Mouse (Mus musculus) hindbrain, embryonic 16.5 days (tissue): ENCODE results near the gene Mfsd8. TPM values are rescaled to one million over a fixed set of nuclear protein-coding genes. Genes with fewer than 3 reads are reported as not detected.

Source experiments
- ATAC-seq: fragments of 200-750 bp; cut with Nextera tagmentation; 2 replicates; pipeline ENCODE4 v1.8.0; 2017; ENCODE audit warnings: moderate TSS enrichment, moderate library complexity
- H3K27ac ChIP-seq: fragments of 300-500 bp; sonication (generic); 2 replicates; pipeline ENCODE4 v1.5.1; 2014; ENCODE audit warnings: low read depth, mild to moderate bottlenecking, control low read depth, low read length, moderate library complexity
- H3K27me3 ChIP-seq: fragments of 300-500 bp; sonication (generic); replicated peaks from 2 replicates; pipeline ENCODE4 v1.6.1; 2014; ENCODE audit warnings: low read length; ENCODE audit not compliant: control insufficient read depth, insufficient read depth
- H3K36me3 ChIP-seq: fragments of 300-500 bp; sonication (generic); 2 replicates; pipeline ENCODE4 v1.6.1; 2014; ENCODE audit warnings: mild to moderate bottlenecking, low read length, moderate library complexity, mixed read lengths; ENCODE audit not compliant: control insufficient read depth, insufficient read depth
- H3K4me1 ChIP-seq: fragments of 300-500 bp; sonication (generic); 2 replicates; pipeline ENCODE4 v1.6.1; 2014; ENCODE audit warnings: low read depth, low read length; ENCODE audit not compliant: control insufficient read depth, insufficient read depth
- H3K4me2 ChIP-seq: fragments of 300-500 bp; sonication (generic); 2 replicates; pipeline ENCODE4 v1.6.1; 2014; ENCODE audit warnings: mild to moderate bottlenecking, low read length, control low read depth, moderate library complexity
- H3K4me3 ChIP-seq: fragments of 300-500 bp; sonication (generic); 2 replicates; pipeline ENCODE4 v1.5.1; 2014; ENCODE audit warnings: mild to moderate bottlenecking, low read length, control low read depth, moderate library complexity
- H3K9ac ChIP-seq: fragments of 300-500 bp; sonication (generic); 2 replicates; pipeline ENCODE4 v1.6.1; 2014; ENCODE audit warnings: low read depth, mild to moderate bottlenecking, control low read depth, low read length, moderate library complexity
- H3K9me3 ChIP-seq: fragments of 300-500 bp; sonication (generic); 2 replicates; pipeline ENCODE4 v1.6.1; 2014; ENCODE audit warnings: mild to moderate bottlenecking, low read length, moderate library complexity; ENCODE audit not compliant: control insufficient read depth
- WGBS: fragments of 180-500 bp; shearing (Covaris S2); extraction: QIAGEN DNeasy Blood & Tissue Kit; methylation state at CpG from one replicate; pipeline ENCODE4 v1.1.7; 2014; 5-methylcytosine and 5-hydroxymethylcytosine counted together
- polyA plus RNA-seq: library from polyadenylated mRNA; unstranded; fragments of >200 nt; fragmentation: Nextera tagmentation; extraction: Ambion mirVana; gene quantifications from 2 replicates; pipeline ENCODE4 v1.2.1, GENCODE M21; 2015

Gene Mfsd8
- polyA plus RNA-seq, 1 experiment from 2014 or later = 11.1 TPM

DNA sequence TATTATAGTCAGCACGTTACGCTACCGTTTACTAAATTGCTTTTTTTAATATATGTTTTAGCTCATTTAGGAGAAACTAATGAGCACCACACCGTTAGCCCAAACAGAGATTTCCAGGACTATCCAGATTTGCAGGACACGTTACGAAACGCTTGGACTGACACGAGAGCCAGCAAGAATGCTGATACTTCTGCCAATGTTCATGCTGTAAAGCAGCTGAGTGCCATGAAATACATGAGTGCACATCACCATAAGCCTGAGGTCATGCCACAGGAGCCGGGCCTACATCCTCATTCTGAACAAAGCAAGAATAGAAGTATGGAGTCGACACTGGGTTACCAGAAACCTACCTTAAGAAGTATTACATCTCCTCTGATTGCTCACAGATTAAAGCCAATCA lies 38.0 kb downstream of the Mfsd8 start:
- H3K27ac ChIP-seq = no peak overlapping the region
- H3K4me3 ChIP-seq = no peak overlapping the region
- WGBS = 90% methylated on average over 10 of the region's 10 CpGs
- no peak for ATAC-seq
- no peaks in the 10 kb centered on the region for H3K4me1 ChIP-seq
- H3K9me3 ChIP-seq = no peaks in the 10 kb centered on the region
- H3K9ac ChIP-seq = no peak overlapping the region
- no peaks in the 10 kb centered on the region for H3K27me3 ChIP-seq
- H3K36me3 ChIP-seq = peaks cover 18% of the 10 kb centered on the region
- H3K4me2 ChIP-seq = no peak overlapping the region

GRCm38 (mm10) chr3:40806871-40807270 lies 39.8 kb downstream of the Mfsd8 start:
- WGBS = 78% methylated on average over 2 of the region's 2 CpGs
- no peak for ATAC-seq
- H3K9me3 ChIP-seq = no peaks in the 10 kb centered on the region
- H3K36me3 ChIP-seq = peaks cover 15% of the 10 kb centered on the region
- no peak overlapping the region for H3K4me3 ChIP-seq
- no peaks in the 10 kb centered on the region for H3K27me3 ChIP-seq
- H3K4me1 ChIP-seq = no peaks in the 10 kb centered on the region
- no peak overlapping the region for H3K27ac ChIP-seq
- H3K9ac ChIP-seq = no peak overlapping the region
- no peak overlapping the region for H3K4me2 ChIP-seq

DNA sequence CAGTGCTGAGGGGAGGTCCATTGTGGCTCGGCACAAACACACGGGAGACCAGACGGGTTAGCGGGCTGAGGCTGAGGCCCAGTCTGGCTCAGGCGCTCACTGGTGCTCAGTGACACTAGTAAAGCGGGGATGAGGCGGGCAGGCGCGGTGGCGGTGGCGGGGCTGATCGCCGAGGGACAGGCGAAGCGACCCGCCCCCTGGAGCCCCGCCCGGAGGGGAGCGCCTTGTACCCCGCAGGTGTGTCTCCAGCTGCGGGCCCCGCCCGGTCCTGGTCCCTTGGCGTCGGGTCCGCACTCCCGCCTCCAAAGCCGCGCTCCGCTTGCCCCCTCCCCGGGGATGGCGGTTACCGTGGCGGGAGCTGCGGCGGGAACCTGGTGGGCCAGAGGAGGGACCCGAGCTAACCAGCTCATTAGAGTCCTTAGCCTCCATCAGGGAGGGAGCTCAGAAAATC lies 46.3 kb downstream of the Mfsd8 start:
- Histone ChIP-seq H3K27ac (peak overlapping the region; percentile 65), H3K4me3 (peak overlapping the region; percentile 70), H3K4me1 (peaks cover 8% of the 10 kb centered on the region), H3K9ac (peak overlapping the region; percentile 81), H3K4me2 (peak overlapping the region; percentile 96), H3K9me3 (no peaks in the 10 kb centered on the region), H3K36me3 (peaks cover 7% of the 10 kb centered on the region), H3K27me3 (no peaks in the 10 kb centered on the region)
- ATAC-seq = peak; percentile 87
- WGBS = under 1% methylated on average over 33 of the region's 37 CpGs

GRCm38 (mm10) chr3:40799530-40800372 lies 46.9 kb downstream of the Mfsd8 start, which contains the start of gene Plk4:
Gene Plk4, plus strand, starts transcription at chr3:40800019.
- 3% methylated on average over 66 of the region's 66 CpGs for WGBS
- ATAC-seq = peak; percentile 97
- peaks cover 8% of the 10 kb centered on the region for H3K4me1 ChIP-seq
- H3K4me3 ChIP-seq = peak within 1 kb of the TSS; percentile 70
- peak within 1 kb of the TSS; percentile 65 for H3K27ac ChIP-seq
- H3K27me3 ChIP-seq = no peaks in the 10 kb centered on the region
- H3K9me3 ChIP-seq = no peaks in the 10 kb centered on the region
- H3K36me3 ChIP-seq = peaks cover 2% of the 10 kb centered on the region
- peak within 1 kb of the TSS; percentile 81 for H3K9ac ChIP-seq
- H3K4me2 ChIP-seq = peak within 1 kb of the TSS; percentile 96

GRCm38 (mm10) chr3:40798500-40798899 lies 48.2 kb downstream of the Mfsd8 start:
- ATAC-seq = no peak
- Histone ChIP-seq H3K27ac (no peak overlapping the region), H3K9me3 (no peaks in the 10 kb centered on the region), H3K4me1 (peaks cover 8% of the 10 kb centered on the region), H3K4me3 (no peak overlapping the region), H3K9ac (no peak overlapping the region), H3K4me2 (no peak overlapping the region), H3K27me3 (no peaks in the 10 kb centered on the region), H3K36me3 (peaks cover 2% of the 10 kb centered on the region)
- 40% methylated on average over 7 of the region's 7 CpGs for WGBS

DNA sequence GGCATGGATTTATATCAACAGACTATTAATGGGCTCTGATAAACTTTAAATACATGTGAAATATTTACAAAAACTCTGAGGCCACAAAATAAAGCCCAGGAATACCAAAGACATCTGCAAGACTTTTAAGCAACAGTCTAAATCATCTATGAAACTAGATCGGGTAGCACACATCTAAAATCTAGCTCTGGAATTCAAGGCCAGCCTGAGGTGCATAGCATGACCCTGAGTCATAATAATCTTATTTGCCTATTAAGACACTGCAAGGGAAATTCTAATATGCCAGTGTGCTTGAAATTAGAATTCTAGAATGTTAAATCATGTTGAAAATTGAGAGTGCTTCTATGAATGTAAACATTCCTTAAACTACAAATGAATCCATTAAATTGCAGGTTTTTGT lies 48.6 kb downstream of the Mfsd8 start:
- H3K9ac ChIP-seq = no peak overlapping the region
- no peaks in the 10 kb centered on the region for H3K9me3 ChIP-seq
- peaks cover 8% of the 10 kb centered on the region for H3K4me1 ChIP-seq
- no peak overlapping the region for H3K4me3 ChIP-seq
- peaks cover 2% of the 10 kb centered on the region for H3K36me3 ChIP-seq
- H3K27me3 ChIP-seq = no peaks in the 10 kb centered on the region
- no peak overlapping the region for H3K27ac ChIP-seq
- 84% methylated on average over 1 of the region's 1 CpGs for WGBS
- no peak overlapping the region for H3K4me2 ChIP-seq
- no peak for ATAC-seq

DNA sequence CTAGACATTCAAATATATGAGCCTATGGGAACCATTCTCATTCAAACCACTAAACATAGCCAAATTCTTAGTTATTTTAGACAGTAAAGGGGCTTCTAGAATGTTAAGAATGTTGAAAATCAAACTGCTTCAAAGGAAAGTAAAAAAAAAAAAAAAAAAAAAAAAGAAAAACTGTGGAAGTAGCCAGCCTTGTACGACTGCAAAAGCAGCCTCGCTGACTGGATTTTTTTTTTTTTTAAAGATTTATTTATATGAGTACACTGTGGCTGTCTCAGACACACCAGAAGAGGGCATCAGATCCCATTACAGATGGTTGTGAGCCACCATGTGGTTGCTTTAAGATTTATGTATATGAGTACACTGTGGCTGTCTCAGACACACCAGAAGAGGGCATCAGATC lies 52.9 kb downstream of the Mfsd8 start:
- Histone ChIP-seq H3K27me3 (no peaks in the 10 kb centered on the region), H3K4me1 (no peaks in the 10 kb centered on the region)
- ATAC-seq = no peak

More for the DNA sequence above, 52.9 kb downstream of the Mfsd8 start:
- Histone ChIP-seq H3K4me3 (no peak overlapping the region), H3K36me3 (peaks cover 7% of the 10 kb centered on the region), H3K9me3 (no peaks in the 10 kb centered on the region), H3K27ac (no peak overlapping the region), H3K4me2 (no peak overlapping the region), H3K9ac (no peak overlapping the region)
- WGBS = 91% methylated on average over 2 of the region's 2 CpGs

Other genes with a start within 250 kb of the Mfsd8 start
- 0.30 and 0.36 TPM in 2 replicates for gene Slc25a31, start 138.0 kb downstream of the Mfsd8 start, polyA plus RNA-seq
- 51.5 and 56.3 TPM in 2 replicates for gene Hspa4l, start 102.4 kb downstream of the Mfsd8 start, polyA plus RNA-seq
- gene Plk4, start 46.9 kb downstream of the Mfsd8 start, polyA plus RNA-seq = 14.3 and 15.4 TPM in 2 replicates
- 11.2 and 12.7 TPM in 2 replicates for gene Abhd18, start 84 bp upstream of the Mfsd8 start, polyA plus RNA-seq
- gene 1700034I23Rik, start 55.7 kb upstream of the Mfsd8 start, polyA plus RNA-seq = 0.20 and 0.27 TPM in 2 replicates
- 4.6 and 5.6 TPM in 2 replicates for gene Larp1b, start 102.9 kb upstream of the Mfsd8 start, polyA plus RNA-seq
- 28.6 and 29.4 TPM in 2 replicates for gene Pgrmc2, start 236.2 kb upstream of the Mfsd8 start, polyA plus RNA-seq